Mouse (Mus musculus): ENCODE results near the gene Cuta.

Gene Cuta

GRCm38 (mm10) chr17:26956309-26956708, 16.9 kb upstream of the Cuta start:
- no peak for DNase-seq (ENCODE audit: low spot score)

GRCm38 (mm10) chr17:26953726-26954125, 14.4 kb upstream of the Cuta start:
- DNase-seq (ENCODE audit: low spot score): no peak

- DNase-seq (ENCODE audit: low spot score): no peak
These were observed 13.8 kb upstream of the Cuta start for GRCm38 (mm10) chr17:26953201-26953600.

DNA sequence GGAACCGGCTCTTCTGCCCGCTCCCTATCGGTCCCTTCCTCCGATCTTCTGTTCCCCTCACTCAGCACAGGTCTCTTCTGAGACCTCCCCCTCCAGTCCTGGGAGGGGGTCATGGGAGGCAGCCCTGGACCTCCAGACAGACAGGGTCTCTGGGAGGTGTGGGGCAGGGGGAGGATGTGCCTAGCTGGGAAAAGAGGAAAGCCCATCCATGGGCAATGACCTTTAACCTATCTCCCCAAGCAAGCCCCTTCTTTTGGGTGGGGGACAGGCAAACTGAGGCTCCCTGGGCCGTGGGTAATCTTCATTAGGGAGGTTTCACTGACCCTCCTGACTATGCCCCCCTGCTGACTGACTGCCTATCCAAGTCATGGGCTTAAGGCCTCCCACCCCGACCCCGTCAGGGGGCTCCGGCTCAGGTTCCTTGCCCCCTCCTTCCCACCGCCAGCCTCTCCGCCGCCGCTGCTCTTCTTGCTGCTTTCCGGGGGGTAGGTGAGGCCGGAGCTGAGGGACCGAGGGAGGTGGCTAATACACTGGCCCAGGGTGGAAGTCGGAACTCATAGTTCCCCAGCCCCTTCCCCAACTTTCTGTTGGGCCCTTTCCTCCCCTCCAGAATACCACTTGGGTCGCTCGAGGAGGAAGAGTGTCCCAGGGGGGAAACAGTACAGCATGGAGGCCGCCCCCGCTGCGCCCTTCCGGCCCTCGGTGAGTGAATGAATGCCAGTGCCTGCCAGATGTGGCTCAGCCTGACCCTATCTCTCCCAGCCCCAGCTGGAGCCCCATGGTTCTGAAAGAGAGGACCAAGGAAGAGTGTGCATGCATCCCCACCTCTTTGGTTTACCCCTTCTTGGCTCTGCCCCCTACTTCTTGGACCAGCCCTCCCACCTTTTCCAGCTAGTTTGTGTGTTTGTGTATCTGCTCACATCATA, 12.8 kb upstream of the Cuta start:
- no peak for DNase-seq (ENCODE audit: low spot score)

- peak; percentile 66 for DNase-seq (ENCODE audit: low spot score)
These were observed 12.0 kb upstream of the Cuta start for GRCm38 (mm10) chr17:26951406-26951805.

GRCm38 (mm10) chr17:26950560-26951288, 11.4 kb upstream of the Cuta start:
- no peak for DNase-seq (ENCODE audit: low spot score)

- no peak for DNase-seq (ENCODE audit: low spot score)
These were observed 10.5 kb upstream of the Cuta start for GRCm38 (mm10) chr17:26949866-26950265.

GRCm38 (mm10) chr17:26949051-26949577, 9.7 kb upstream of the Cuta start:
- no peak for DNase-seq (ENCODE audit: low spot score)

DNA sequence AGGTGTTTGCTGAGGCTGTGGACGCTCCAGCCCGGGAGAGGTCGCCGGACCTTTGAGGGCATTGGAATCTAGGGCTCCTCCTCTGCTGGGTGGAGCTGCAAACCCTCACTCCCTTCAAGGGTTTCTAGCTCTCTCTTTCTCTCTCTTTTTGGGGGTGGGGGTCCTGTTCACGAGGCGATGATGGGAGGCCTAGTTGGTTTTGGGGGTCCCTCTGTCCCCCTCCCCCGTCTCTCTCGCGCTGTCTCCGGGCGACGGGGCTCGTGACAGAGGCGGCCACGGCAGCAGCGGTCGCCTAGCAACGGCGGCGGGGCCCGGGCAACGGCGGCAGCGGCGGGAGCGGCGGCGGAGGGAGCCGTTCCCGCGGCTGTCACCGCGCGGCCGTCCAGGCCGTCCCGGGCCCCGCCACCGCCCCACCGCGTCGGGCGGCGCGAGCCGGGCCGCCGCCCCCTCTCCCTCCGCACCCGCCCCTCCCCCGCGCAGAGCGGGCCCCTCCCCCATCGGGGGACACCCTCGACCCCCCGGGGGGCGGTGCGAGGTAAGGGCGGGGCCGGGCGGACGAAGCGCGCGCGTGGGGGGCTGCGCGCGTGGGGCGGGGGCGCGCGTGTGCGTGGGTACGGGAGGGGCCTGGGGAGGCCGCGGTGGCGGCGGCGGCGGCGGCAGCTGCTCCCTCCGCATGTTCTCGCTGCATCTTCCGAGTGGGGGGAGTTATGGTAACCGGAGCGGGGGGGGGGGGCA, 9.1 kb upstream of the Cuta start:
- no peak for DNase-seq (ENCODE audit: low spot score)

GRCm38 (mm10) chr17:26947231-26948100, 8.1 kb upstream of the Cuta start:
- DNase-seq (ENCODE audit: low spot score): no peak

DNA sequence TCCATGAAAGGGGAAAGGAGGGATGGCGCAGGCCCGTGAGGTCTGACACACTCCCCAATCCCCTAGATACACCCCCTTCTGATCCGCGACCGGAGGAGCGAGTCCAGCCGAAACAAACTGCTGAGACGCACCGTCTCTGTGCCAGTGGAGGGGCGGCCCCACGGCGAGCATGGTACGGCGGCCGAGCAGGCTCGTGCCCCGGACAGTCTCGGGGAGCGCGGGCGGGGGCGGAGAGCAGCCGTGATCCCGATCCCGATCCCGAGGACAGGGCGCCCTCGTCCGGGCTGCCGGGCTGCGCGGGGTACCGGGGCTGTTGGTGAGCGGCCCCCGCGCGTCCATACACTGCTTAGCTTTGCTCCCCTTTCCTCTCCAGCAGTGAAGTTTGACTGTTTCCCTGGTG, 7.2 kb upstream of the Cuta start:
- DNase-seq (ENCODE audit: low spot score): peak; percentile 74

DNA sequence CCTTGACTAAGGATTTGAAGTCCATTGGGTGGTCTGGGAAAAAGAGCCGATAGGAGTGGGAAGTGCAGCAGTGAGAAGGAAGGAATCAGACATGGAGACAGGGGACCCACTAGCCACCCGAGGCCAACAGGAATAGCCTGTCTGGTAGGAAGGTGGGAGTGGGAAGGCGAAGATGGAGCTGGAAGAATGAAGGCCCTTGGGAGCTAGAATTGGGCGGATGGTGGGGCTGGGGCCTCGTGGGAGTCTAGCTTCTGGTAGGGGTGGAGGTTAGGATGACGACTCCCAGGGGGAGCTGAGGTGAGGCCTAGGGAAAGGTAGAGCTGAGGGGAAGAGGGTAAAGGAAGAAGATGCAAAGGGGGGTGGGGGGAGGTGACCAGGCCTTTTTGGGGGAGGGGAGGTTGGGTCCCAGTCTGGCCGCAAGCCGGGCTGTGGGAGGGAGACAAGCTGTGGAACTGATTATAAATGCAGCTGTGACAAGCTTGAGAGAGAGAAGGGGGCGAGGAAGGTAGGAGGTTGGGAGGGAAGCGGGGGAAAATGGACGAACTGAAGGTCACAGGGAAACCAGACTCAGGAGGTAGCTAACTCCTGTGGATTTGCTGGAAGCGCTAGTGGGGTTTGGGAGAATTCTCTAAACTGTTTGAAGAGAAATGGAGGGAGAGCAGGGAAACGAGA, 6.6 kb upstream of the Cuta start:
- DNase-seq (ENCODE audit: low spot score): no peak

- DNase-seq (ENCODE audit: low spot score): no peak
These were observed 2.6 kb upstream of the Cuta start for GRCm38 (mm10) chr17:26941841-26942570.

DNA sequence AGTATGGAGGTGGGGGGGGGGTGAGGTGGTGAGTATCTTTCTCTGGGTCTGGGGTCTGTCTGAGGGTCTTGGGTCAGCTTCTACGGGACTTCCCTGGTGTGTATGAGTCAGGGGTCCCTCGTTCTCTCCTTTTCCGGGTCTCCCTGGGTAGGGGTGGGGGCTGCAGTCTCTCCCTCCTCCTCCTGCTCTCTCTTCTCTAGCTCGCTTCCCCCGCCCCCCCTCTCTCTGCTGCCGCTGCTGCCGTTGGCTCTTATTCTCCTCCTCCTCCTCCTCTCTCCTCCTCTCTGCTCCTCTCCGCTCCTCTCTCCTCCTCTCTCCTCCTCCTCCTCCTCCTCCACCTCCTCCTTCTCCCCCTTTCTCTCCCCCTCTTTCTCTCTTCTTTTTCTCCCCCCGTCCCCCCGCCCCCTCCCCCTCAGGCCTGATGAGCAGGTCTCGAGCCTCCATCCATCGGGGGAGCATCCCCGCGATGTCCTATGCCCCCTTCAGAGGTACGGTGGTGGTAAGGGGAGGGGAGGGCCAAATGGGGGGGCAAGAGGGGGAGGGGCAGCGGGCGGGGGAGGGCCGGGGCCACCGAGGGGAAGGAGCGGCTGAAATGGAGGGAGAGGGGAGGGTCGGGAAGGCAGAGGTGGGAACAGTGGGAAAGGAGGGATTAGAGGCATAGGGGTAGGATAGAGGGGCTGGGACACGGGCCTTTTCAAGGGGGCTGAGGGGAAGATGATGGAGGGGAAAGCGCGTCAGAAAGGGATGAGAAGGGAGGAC, 1.8 kb upstream of the Cuta start, which contains the start of gene Syngap1:
Gene Syngap1, plus strand, starts transcription at position 223 of the 759 bp plus-strand sequence.
- no peak for DNase-seq (ENCODE audit: low spot score)

GRCm38 (mm10) chr17:26939973-26940300, 568 bp upstream of the Cuta start:
- DNase-seq (ENCODE audit: low spot score): no peak

DNA sequence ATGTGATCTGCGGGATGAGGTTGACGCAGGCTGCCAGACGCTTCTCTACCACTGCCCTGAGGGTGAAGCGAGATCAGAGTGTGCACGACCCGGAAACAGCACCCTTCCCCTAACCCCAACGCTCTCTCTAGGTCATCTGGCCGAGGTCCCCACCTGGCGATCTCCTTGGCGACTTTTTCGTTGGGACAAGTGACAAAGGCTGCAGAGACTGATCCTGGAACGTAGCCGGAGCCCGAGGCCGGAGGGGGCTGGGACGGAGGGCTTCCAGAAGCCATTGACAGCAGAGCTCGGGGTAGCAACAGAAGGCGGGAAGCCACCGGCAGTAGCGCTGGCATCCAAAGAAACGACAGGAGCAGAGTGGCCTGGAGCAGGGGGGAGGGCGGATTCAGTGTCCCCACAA, 638 bp downstream of the Cuta start:
- no peak for DNase-seq (ENCODE audit: low spot score)

DNA sequence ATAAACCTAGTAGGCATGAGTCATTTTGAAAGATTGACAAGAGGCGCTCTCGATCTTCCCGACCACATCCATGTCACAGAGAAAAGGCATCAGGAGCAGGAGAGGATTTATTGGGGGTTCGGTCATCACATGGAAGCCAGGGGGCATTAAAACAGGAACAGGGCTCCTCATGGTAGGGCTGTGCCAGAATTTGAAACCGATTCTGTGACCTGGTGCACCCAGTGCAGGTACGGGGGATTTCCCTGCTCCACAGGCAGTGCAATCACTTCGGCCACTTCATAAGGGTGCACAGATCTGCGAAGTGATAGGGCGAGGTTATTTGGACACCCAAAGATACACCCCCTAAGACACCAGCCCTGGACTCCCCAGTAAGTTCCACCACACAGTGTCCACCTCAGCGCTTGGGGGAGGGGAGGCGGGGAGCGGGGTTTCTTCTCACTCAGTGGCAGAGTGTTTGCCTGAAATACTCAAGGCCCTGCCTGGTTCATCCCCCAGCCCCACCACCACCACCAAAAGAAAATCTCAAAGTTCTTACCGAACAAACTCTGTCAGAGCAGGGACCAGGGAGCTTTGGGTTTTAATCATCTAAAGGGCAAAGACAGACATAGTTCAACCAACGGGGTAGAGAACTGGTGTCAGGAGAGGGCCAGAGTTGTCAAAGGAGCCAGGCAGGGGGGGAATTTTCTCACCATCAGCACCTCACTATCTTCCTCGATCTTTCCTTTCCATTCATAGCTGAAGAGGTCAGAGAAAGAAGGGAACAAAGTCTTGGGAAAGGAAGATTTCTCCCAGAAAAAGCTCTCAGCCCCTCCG, 1.3 kb downstream of the Cuta start:
- DNase-seq (ENCODE audit: low spot score): no peak

DNA sequence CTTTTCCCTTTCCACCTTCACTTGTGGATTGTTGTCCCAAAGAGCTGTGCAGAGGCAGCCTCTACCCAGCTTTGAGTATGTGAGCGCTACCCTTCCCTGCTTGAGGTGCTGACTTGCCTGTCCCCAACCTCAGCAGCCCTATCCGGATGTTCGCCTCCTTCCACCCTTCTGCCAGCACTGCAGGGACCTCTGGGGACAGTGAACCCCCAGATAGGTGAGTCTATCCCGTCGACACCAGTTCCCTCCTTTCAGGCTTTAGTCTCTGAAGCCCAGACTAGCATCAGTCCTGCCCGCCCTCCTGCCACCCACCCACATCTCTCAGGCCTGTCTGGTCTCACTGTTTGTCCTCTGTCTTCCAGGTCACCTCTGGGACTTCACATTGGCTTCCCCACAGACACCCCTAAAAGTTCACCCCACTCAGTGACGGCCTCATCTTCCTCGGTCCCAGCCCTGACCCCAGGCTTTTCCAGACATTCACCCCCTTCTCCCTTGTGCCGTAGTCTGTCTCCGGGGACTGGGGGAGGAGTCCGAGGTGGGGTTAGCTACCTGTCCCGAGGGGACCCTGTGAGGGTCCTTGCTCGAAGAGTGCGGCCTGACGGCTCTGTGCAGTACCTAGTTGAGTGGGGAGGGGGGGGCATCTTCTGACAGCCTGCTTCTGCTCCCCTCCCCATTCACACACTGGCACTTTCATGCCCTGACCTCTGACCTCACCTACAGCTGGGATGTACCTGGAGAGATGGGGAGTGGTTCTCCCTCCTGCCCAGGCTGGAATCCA, 2.3 kb downstream of the Cuta start:
- DNase-seq (ENCODE audit: low spot score): no peak

Measured in lung, postnatal 25 days (tissue).